Mouse (Mus musculus): ENCODE data around the gene Syce3.

Syce3 gene

GRCm38 (mm10) chr15:89424621-89425020 lies 14.3 kb upstream of the Syce3 start:
- DNase-seq (ENCODE audit: low spot score in 2 of 2): no peak

GRCm38 (mm10) chr15:89421938-89422337 lies 11.6 kb upstream of the Syce3 start:
- DNase-seq (ENCODE audit: low spot score in 2 of 2): no peak

GRCm38 (mm10) chr15:89415282-89415681 lies 5.0 kb upstream of the Syce3 start:
- DNase-seq (ENCODE audit: low spot score in 2 of 2): no peak

GRCm38 (mm10) chr15:89406691-89407090 lies 3.6 kb downstream of the Syce3 start:
- no peak for DNase-seq (ENCODE audit: low spot score in 2 of 2)

- DNase-seq (ENCODE audit: low spot score in 2 of 2): no peak
Measured at GRCm38 (mm10) chr15:89404831-89405623, 5.3 kb downstream of the Syce3 start.

- no peak for DNase-seq (ENCODE audit: low spot score in 2 of 2)
Measured at GRCm38 (mm10) chr15:89402471-89402870, 7.8 kb downstream of the Syce3 start.

- DNase-seq (ENCODE audit: low spot score in 2 of 2): no peak
Measured at GRCm38 (mm10) chr15:89399716-89400115, 10.6 kb downstream of the Syce3 start.

- DNase-seq (ENCODE audit: low spot score in 2 of 2): no peak
Measured at GRCm38 (mm10) chr15:89398146-89398545, 12.2 kb downstream of the Syce3 start.

- no peak for DNase-seq (ENCODE audit: low spot score in 2 of 2)
Measured at GRCm38 (mm10) chr15:89396883-89397282, 13.4 kb downstream of the Syce3 start.

GRCm38 (mm10) chr15:89390081-89390480 lies 20.2 kb downstream of the Syce3 start:
- no peak for DNase-seq (ENCODE audit: low spot score in 2 of 2)

GRCm38 (mm10) chr15:89387127-89387526 lies 23.2 kb downstream of the Syce3 start:
- DNase-seq (ENCODE audit: low spot score in 2 of 2): peak; percentile 23 to 47

- no peak for DNase-seq (ENCODE audit: low spot score in 2 of 2)
Measured at GRCm38 (mm10) chr15:89384617-89385016, 25.7 kb downstream of the Syce3 start, which contains the start of gene Klhdc7b. Klhdc7b (plus strand) TSS chr15:89384917.

GRCm38 (mm10) chr15:89379429-89379828 lies 30.9 kb downstream of the Syce3 start:
- DNase-seq (ENCODE audit: low spot score in 2 of 2): no peak

- DNase-seq (ENCODE audit: low spot score in 2 of 2): peak in 1 of 2 experiments; percentile 35
Measured at GRCm38 (mm10) chr15:89378831-89379401, 31.4 kb downstream of the Syce3 start, which contains the start of gene Odf3b. Odf3b (minus strand) TSS chr15:89379282.

- DNase-seq (ENCODE audit: low spot score in 2 of 2): no peak
Measured at GRCm38 (mm10) chr15:89377938-89378828, 32.1 kb downstream of the Syce3 start.

GRCm38 (mm10) chr15:89377362-89377761 lies 32.9 kb downstream of the Syce3 start:
- DNase-seq (ENCODE audit: low spot score in 2 of 2): no peak

- no peak for DNase-seq (ENCODE audit: low spot score in 2 of 2)
Measured at GRCm38 (mm10) chr15:89376957-89377356, 33.3 kb downstream of the Syce3 start, which contains the start of gene Tymp. Tymp (minus strand) TSS chr15:89377039.

GRCm38 (mm10) chr15:89376040-89376439 lies 34.3 kb downstream of the Syce3 start:
- no peak for DNase-seq (ENCODE audit: low spot score in 2 of 2)

- DNase-seq (ENCODE audit: low spot score in 2 of 2): no peak
Measured at GRCm38 (mm10) chr15:89374801-89375534, 35.3 kb downstream of the Syce3 start.

GRCm38 (mm10) chr15:89374340-89374739 lies 36.0 kb downstream of the Syce3 start:
- DNase-seq (ENCODE audit: low spot score in 2 of 2): no peak

GRCm38 (mm10) chr15:89373762-89374248 lies 36.5 kb downstream of the Syce3 start, which contains the start of gene Sco2:
Sco2 (minus strand) TSS chr15:89373846.
- DNase-seq (ENCODE audit: low spot score in 2 of 2): peak; percentile 83 to 96

Measured in thymus, postnatal 10 days (tissue).